Mouse (Mus musculus) olfactory bulb, adult 2 months (tissue): ENCODE data around the gene Kdm1b.

Experiments
- CTCF ChIP-seq: fragments of 200-500 bp; IDR thresholded peaks from 2 replicates; pipeline ENCODE4 v1.5.1; 2012; ENCODE audit warnings: low read depth, mild to moderate bottlenecking, low read length, moderate library complexity; ENCODE audit not compliant: insufficient read depth
- POLR2A ChIP-seq: fragments of 200-500 bp; IDR thresholded peaks from 2 replicates; pipeline ENCODE4 v1.6.1; 2012; ENCODE audit warnings: mild to moderate bottlenecking, low read depth, low read length, moderate library complexity; ENCODE audit not compliant: insufficient read depth

GRCm38 (mm10) chr13:47099265-47099664, 56.0 kb downstream of the Kdm1b start:
- TF ChIP-seq POLR2A, result no peak
- TF ChIP-seq CTCF, result no peak
